Mouse (Mus musculus) stomach, postnatal 0 days (tissue): ENCODE measurements around the gene Fads3.

Source experiments
- CTCF ChIP-seq: IDR thresholded peaks from 2 replicates; pipeline ENCODE4 v1.5.1; 2016; ENCODE audit warnings: antibody characterized with exemption, low read depth, mild to moderate bottlenecking, moderate library complexity
- EP300 ChIP-seq: optimal IDR thresholded peaks from 2 replicates; pipeline ENCODE3; 2016; ENCODE audit warnings: antibody characterized with exemption

GRCm38 (mm10) chr19:10015442-10015841 is 25.9 kb upstream of the Fads3 start:
- no peak for TF ChIP-seq CTCF
- no peak for TF ChIP-seq EP300
